Mouse (Mus musculus) olfactory bulb, adult 2 months (tissue): ENCODE data around the gene Cmbl.

ENCODE experiments used
- CTCF ChIP-seq: fragments of 200-500 bp; IDR thresholded peaks from 2 replicates; pipeline ENCODE4 v1.5.1; 2012; ENCODE audit warnings: low read depth, mild to moderate bottlenecking, low read length, moderate library complexity; ENCODE audit not compliant: insufficient read depth
- POLR2A ChIP-seq: fragments of 200-500 bp; IDR thresholded peaks from 2 replicates; pipeline ENCODE4 v1.6.1; 2012; ENCODE audit warnings: mild to moderate bottlenecking, low read depth, low read length, moderate library complexity; ENCODE audit not compliant: insufficient read depth

DNA sequence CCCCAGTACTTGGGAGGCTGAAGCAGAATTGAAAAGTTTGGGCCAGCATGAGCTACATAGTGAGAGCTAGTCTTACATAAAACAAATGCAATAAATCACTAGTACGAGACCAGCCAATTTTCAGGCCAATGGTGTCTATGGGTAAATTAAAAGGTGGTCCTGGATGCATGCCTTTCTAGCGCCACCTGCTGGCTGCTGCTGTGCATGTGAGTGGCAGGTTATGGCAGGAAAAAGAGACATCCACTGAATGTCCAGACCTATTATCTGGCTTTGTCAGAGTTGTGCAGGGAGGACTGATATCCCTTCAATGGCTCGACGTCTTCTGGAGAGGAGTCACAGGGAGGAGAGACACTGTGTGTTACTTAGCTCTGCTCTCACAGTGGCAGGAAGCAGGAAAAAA is 21.3 kb downstream of the Cmbl start:
- TF ChIP-seq CTCF (peak; percentile 49; the same call in 1 of the 2 replicates), POLR2A (no peak)
